Mouse (Mus musculus) heart, embryonic 15.5 days (tissue): ENCODE measurements at regions not wholly inside any gene's neighbourhood (a gene's known extent, or its start where the extent isn't known, plus 50 kb on each side); places are given as distances from the start of the nearest gene placed in this dataset.
"Not testable (repeated sequence)": the region's sequence is repeated elsewhere in the genome, so short reads cannot be mapped to it uniquely, and the experiment has no call there.

Source experiments
- ATAC-seq: fragments of 200-750 bp; cut with Nextera tagmentation; replicated peaks from 2 replicates; pipeline ENCODE4 v1.8.0; 2017; ENCODE audit warnings: low read depth, moderate TSS enrichment; ENCODE audit not compliant: insufficient number of reproducible peaks, insufficient read depth, low FRiP score
- H3K27ac ChIP-seq: fragments of 300-500 bp; sonication (generic); 2 replicates; pipeline ENCODE4 v1.5.1; 2015; ENCODE audit warnings: mild to moderate bottlenecking, inconsistent platforms
- H3K27me3 ChIP-seq: fragments of 300-500 bp; sonication (generic); 2 replicates; pipeline ENCODE4 v1.6.1; 2015; ENCODE audit warnings: inconsistent platforms
- H3K36me3 ChIP-seq: fragments of 300-500 bp; sonication (generic); 2 replicates; pipeline ENCODE4 v1.6.1; 2015; ENCODE audit warnings: mild to moderate bottlenecking, inconsistent platforms
- H3K4me1 ChIP-seq: fragments of 300-500 bp; sonication (generic); replicated peaks from 2 replicates; pipeline ENCODE4 v1.6.1; 2015; ENCODE audit warnings: inconsistent platforms
- H3K4me2 ChIP-seq: fragments of 300-500 bp; sonication (generic); 2 replicates; pipeline ENCODE4 v1.6.1; 2015; ENCODE audit warnings: inconsistent platforms, mild to moderate bottlenecking, moderate library complexity
- H3K4me3 ChIP-seq: fragments of 300-500 bp; sonication (generic); 2 replicates; pipeline ENCODE4 v1.5.1; 2015; ENCODE audit warnings: mild to moderate bottlenecking, inconsistent platforms
- H3K9ac ChIP-seq: fragments of 300-500 bp; sonication (generic); 2 replicates; pipeline ENCODE4 v1.6.1; 2015; ENCODE audit warnings: mild to moderate bottlenecking, inconsistent platforms
- H3K9me3 ChIP-seq: fragments of 300-500 bp; sonication (generic); replicated peaks from 2 replicates; pipeline ENCODE4 v1.6.1; 2016; ENCODE audit warnings: inconsistent platforms
- WGBS: fragments of 180-500 bp; shearing (Covaris S2); methylation state at CpG from one replicate; pipeline ENCODE4 v1.1.7; 2015; ENCODE audit warnings: mixed read lengths; 5-methylcytosine and 5-hydroxymethylcytosine counted together

GRCm38 (mm10) chr2:116347827-116348529, 282.3 kb upstream of the Meis2 start:
- no peak for ATAC-seq
- no peak overlapping the region for H3K27ac ChIP-seq
- no peaks in the 10 kb centered on the region for H3K9me3 ChIP-seq
- no peaks in the 10 kb centered on the region for H3K27me3 ChIP-seq
- no peak overlapping the region for H3K4me2 ChIP-seq
- H3K4me3 ChIP-seq, result no peak overlapping the region
- no peak overlapping the region for H3K9ac ChIP-seq
- H3K36me3 ChIP-seq, result no peaks in the 10 kb centered on the region
- no peaks in the 10 kb centered on the region for H3K4me1 ChIP-seq
- WGBS, result 71% methylated on average over 3 of the region's 3 CpGs

GRCm38 (mm10) chr2:116331801-116332200, 266.2 kb upstream of the Meis2 start:
- no peak overlapping the region for H3K4me3 ChIP-seq
- H3K9me3 ChIP-seq, result no peaks in the 10 kb centered on the region
- 78% methylated on average over 3 of the region's 3 CpGs for WGBS
- no peak overlapping the region for H3K4me2 ChIP-seq
- no peak overlapping the region for H3K27ac ChIP-seq
- H3K4me1 ChIP-seq, result no peaks in the 10 kb centered on the region
- H3K36me3 ChIP-seq, result no peaks in the 10 kb centered on the region
- no peak overlapping the region for H3K9ac ChIP-seq
- no peak for ATAC-seq
- H3K27me3 ChIP-seq, result no peaks in the 10 kb centered on the region

- Histone ChIP-seq H3K9me3 (no peaks in the 10 kb centered on the region), H3K36me3 (no peaks in the 10 kb centered on the region), H3K27ac (no peak overlapping the region), H3K4me1 (no peaks in the 10 kb centered on the region), H3K27me3 (no peaks in the 10 kb centered on the region), H3K4me3 (no peak overlapping the region), H3K4me2 (no peak overlapping the region), H3K9ac (no peak overlapping the region)
- no peak for ATAC-seq
- WGBS, result 74% methylated on average over 14 of the region's 14 CpGs
These were observed 256.6 kb upstream of the Meis2 start for GRCm38 (mm10) chr2:116322039-116322770.

- Histone ChIP-seq H3K36me3 (no peaks in the 10 kb centered on the region), H3K4me1 (no peaks in the 10 kb centered on the region), H3K9me3 (no peaks in the 10 kb centered on the region), H3K27ac (no peak overlapping the region), H3K4me2 (no peak overlapping the region), H3K9ac (no peak overlapping the region), H3K4me3 (no peak overlapping the region), H3K27me3 (no peaks in the 10 kb centered on the region)
- ATAC-seq, result no peak
- WGBS, result 73% methylated on average over 1 of the region's 1 CpGs
These were observed 233.9 kb upstream of the Meis2 start for GRCm38 (mm10) chr2:116299551-116299950.

- H3K27me3 ChIP-seq, result no peaks in the 10 kb centered on the region
- H3K9ac ChIP-seq, result no peak overlapping the region
- H3K4me3 ChIP-seq, result no peak overlapping the region
- H3K36me3 ChIP-seq, result no peaks in the 10 kb centered on the region
- no peaks in the 10 kb centered on the region for H3K9me3 ChIP-seq
- no peak for ATAC-seq
- 76% methylated on average over 7 of the region's 7 CpGs for WGBS
- no peak overlapping the region for H3K4me2 ChIP-seq
- H3K4me1 ChIP-seq, result no peaks in the 10 kb centered on the region
- no peak overlapping the region for H3K27ac ChIP-seq
These were observed 224.2 kb upstream of the Meis2 start for GRCm38 (mm10) chr2:116289886-116290285.

GRCm38 (mm10) chr2:116243191-116243590, 177.6 kb upstream of the Meis2 start:
- H3K4me2 ChIP-seq, H3K27ac ChIP-seq, ATAC-seq, H3K4me3 ChIP-seq, H3K9me3 ChIP-seq, H3K4me1 ChIP-seq, H3K9ac ChIP-seq, H3K27me3 ChIP-seq, H3K36me3 ChIP-seq: not testable (repeated sequence)
- 70% methylated on average over 3 of the region's 3 CpGs for WGBS

GRCm38 (mm10) chr2:116236731-116237130, 171.1 kb upstream of the Meis2 start:
- no peaks in the 10 kb centered on the region for H3K36me3 ChIP-seq
- H3K4me3 ChIP-seq, result no peak overlapping the region
- H3K4me2 ChIP-seq, result no peak overlapping the region
- H3K9ac ChIP-seq, result no peak overlapping the region
- no peaks in the 10 kb centered on the region for H3K9me3 ChIP-seq
- no peak for ATAC-seq
- H3K4me1 ChIP-seq, result no peaks in the 10 kb centered on the region
- H3K27me3 ChIP-seq, result no peaks in the 10 kb centered on the region
- no peak overlapping the region for H3K27ac ChIP-seq

GRCm38 (mm10) chr2:116232793-116233192, 167.2 kb upstream of the Meis2 start:
- Histone ChIP-seq H3K9me3 (no peaks in the 10 kb centered on the region), H3K9ac (no peak overlapping the region), H3K4me3 (no peak overlapping the region), H3K27me3 (no peaks in the 10 kb centered on the region), H3K27ac (no peak overlapping the region), H3K4me1 (no peaks in the 10 kb centered on the region), H3K36me3 (no peaks in the 10 kb centered on the region), H3K4me2 (no peak overlapping the region)
- no peak for ATAC-seq
- 90% methylated on average over 1 of the region's 1 CpGs for WGBS

- Histone ChIP-seq H3K27ac (no peak overlapping the region), H3K9me3 (no peaks in the 10 kb centered on the region), H3K27me3 (no peaks in the 10 kb centered on the region), H3K36me3 (no peaks in the 10 kb centered on the region), H3K4me1 (no peaks in the 10 kb centered on the region), H3K9ac (no peak overlapping the region), H3K4me3 (no peak overlapping the region), H3K4me2 (no peak overlapping the region)
- no peak for ATAC-seq
- 69% methylated on average over 7 of the region's 7 CpGs for WGBS
These were observed 150.8 kb upstream of the Meis2 start for GRCm38 (mm10) chr2:116216418-116216817.

- no peak overlapping the region for H3K9ac ChIP-seq
- no peaks in the 10 kb centered on the region for H3K27me3 ChIP-seq
- no peak overlapping the region for H3K27ac ChIP-seq
- H3K4me3 ChIP-seq, result no peak overlapping the region
- ATAC-seq, result no peak
- no peaks in the 10 kb centered on the region for H3K4me1 ChIP-seq
- H3K36me3 ChIP-seq, result no peaks in the 10 kb centered on the region
- no peak overlapping the region for H3K4me2 ChIP-seq
- 64% methylated on average over 14 of the region's 14 CpGs for WGBS
- no peaks in the 10 kb centered on the region for H3K9me3 ChIP-seq
These were observed 135.9 kb upstream of the Meis2 start for GRCm38 (mm10) chr2:116201248-116202223.

GRCm38 (mm10) chr2:116200795-116201194, 135.2 kb upstream of the Meis2 start:
- H3K9ac ChIP-seq, result no peak overlapping the region
- H3K4me1 ChIP-seq, result no peaks in the 10 kb centered on the region
- H3K27ac ChIP-seq, result no peak overlapping the region
- no peaks in the 10 kb centered on the region for H3K9me3 ChIP-seq
- no peaks in the 10 kb centered on the region for H3K36me3 ChIP-seq
- no peak overlapping the region for H3K4me2 ChIP-seq
- 69% methylated on average over 5 of the region's 5 CpGs for WGBS
- H3K4me3 ChIP-seq, result no peak overlapping the region
- H3K27me3 ChIP-seq, result no peaks in the 10 kb centered on the region
- no peak for ATAC-seq
